Mouse (Mus musculus) thymus, postnatal 0 days (tissue): ENCODE data around the gene Glra2. TPM values are rescaled to one million over a fixed set of nuclear protein-coding genes. Genes with fewer than 3 reads are reported as not detected.
"Not testable (repeated sequence)": the region's sequence is repeated elsewhere in the genome, so short reads cannot be mapped to it uniquely, and the experiment has no call there.

Source experiments
- DNase-seq: peaks from one replicate; pipeline ENCODE4 v3.0.0-alpha.2; 2015; ENCODE audit warnings: low spot score
- polyA plus RNA-seq: library from polyadenylated mRNA; unstranded; fragments of >200 nt; fragmentation: Nextera tagmentation; extraction: Ambion mirVana; gene quantifications from 2 replicates; pipeline ENCODE4 v1.2.1, GENCODE M21; 2015

The Glra2 gene
- not detected in 2 replicates for polyA plus RNA-seq

GRCm38 (mm10) chrX:165326939-165327698, at the start of gene Glra2:
Gene Glra2, minus strand, starts transcription at chrX:165327393.
- DNase-seq: peak; percentile 2

- no peak for DNase-seq
These were observed 35.6 kb upstream of the Glra2 start for GRCm38 (mm10) chrX:165362798-165363197.

GRCm38 (mm10) chrX:165344611-165345010, 17.4 kb upstream of the Glra2 start:
- no peak for DNase-seq

- no peak for DNase-seq
These were observed 623 bp upstream of the Glra2 start for GRCm38 (mm10) chrX:165327699-165328333.

GRCm38 (mm10) chrX:165193550-165193949, 133.6 kb downstream of the Glra2 start:
- DNase-seq: no peak

GRCm38 (mm10) chrX:165191170-165191569, 136.0 kb downstream of the Glra2 start:
- DNase-seq: no peak

- not testable (repeated sequence) for DNase-seq
These were observed 144.2 kb downstream of the Glra2 start for GRCm38 (mm10) chrX:165182948-165183347.

GRCm38 (mm10) chrX:165156549-165156948, 170.6 kb downstream of the Glra2 start:
- DNase-seq: no peak

GRCm38 (mm10) chrX:165104171-165104570, 223.0 kb downstream of the Glra2 start:
- no peak for DNase-seq
